Mouse (Mus musculus) layer of hippocampus, postnatal 25 days (tissue): Measurements from ENCODE around the gene AW209491. TPM values are rescaled to one million over a fixed set of nuclear protein-coding genes. Genes with fewer than 3 reads are reported as not detected.

ENCODE experiments used
- DNase-seq, 2 experiments: peaks; one replicate each; pipeline ENCODE4 v3.0.0; 2022; ENCODE audit warnings: mixed read lengths in 2 of 2, low spot score in 1 of 2; ENCODE audit errors: extremely low spot score in 1 of 2
- total RNA-seq, 2 experiments: library from RNA; stranded (reverse); gene quantifications; 2 replicates each; pipeline ENCODE4 v1.2.3; 2021

Gene AW209491
- 10 to 100 TPM; 22.2 to 22.3 TPM for total RNA-seq

- DNase-seq: peak; percentile 87 to 92
Measured at GRCm38 (mm10) chr13:14629726-14630641, at the start of gene AW209491. AW209491 (plus strand) TSS chr13:14630154.

- no peak for DNase-seq
Measured at GRCm38 (mm10) chr13:14580392-14580791, 49.6 kb upstream of the AW209491 start.

GRCm38 (mm10) chr13:14602744-14603143 is 27.2 kb upstream of the AW209491 start:
- no peak for DNase-seq

GRCm38 (mm10) chr13:14607616-14608015 is 22.3 kb upstream of the AW209491 start:
- no peak for DNase-seq

GRCm38 (mm10) chr13:14612463-14612862 is 17.5 kb upstream of the AW209491 start:
- no peak for DNase-seq

GRCm38 (mm10) chr13:14612926-14613529 is 16.9 kb upstream of the AW209491 start, which contains the start of the genes Mrpl32 and Psma2:
Mrpl32 (minus strand) TSS chr13:14613165.
Psma2 (plus strand) TSS chr13:14613240.
- DNase-seq: peak; percentile 88 to 91

- no peak for DNase-seq
Measured at GRCm38 (mm10) chr13:14613553-14613952, 16.4 kb upstream of the AW209491 start.

- peak; percentile 40 to 76 for DNase-seq
Measured at GRCm38 (mm10) chr13:14618724-14619123, 11.2 kb upstream of the AW209491 start.

GRCm38 (mm10) chr13:14639998-14640397 is 10.0 kb downstream of the AW209491 start:
- no peak for DNase-seq

GRCm38 (mm10) chr13:14649301-14649700 is 19.3 kb downstream of the AW209491 start:
- peak in 1 of 2 experiments; percentile 44 for DNase-seq

- DNase-seq: no peak
Measured at GRCm38 (mm10) chr13:14667107-14667506, 37.2 kb downstream of the AW209491 start.

- peak in 1 of 2 experiments; percentile 26 for DNase-seq
Measured at GRCm38 (mm10) chr13:14670342-14670741, 40.4 kb downstream of the AW209491 start.

Other genes starting within 250 kb of the AW209491 start
- gene Hecw1, start 106.9 kb upstream of the AW209491 start, total RNA-seq: 10 to 100 TPM; 62.6 to 79.4 TPM
- 10 to 100 TPM; 34.3 to 38.6 TPM for gene Mrpl32, start 17.0 kb upstream of the AW209491 start, total RNA-seq
- 10 to 100 TPM; 66.0 to 66.9 TPM for gene Psma2, start 16.9 kb upstream of the AW209491 start, total RNA-seq